Mouse (Mus musculus): ENCODE data around the gene Prickle2. TPM values are rescaled to one million over a fixed set of nuclear protein-coding genes. Genes with fewer than 3 reads are reported as not detected.

The Prickle2 gene
- total RNA-seq, 2 experiments from 2014 or later, result 181 to 195 TPM

GRCm38 (mm10) chr6:92674394-92674925, 31.5 kb downstream of the Prickle2 start:
- intact Hi-C loops (cut with DNase I), result no loop called here
- no peak for DNase-seq (ENCODE audit: low spot score in 2 of 2)

- DNase-seq (ENCODE audit: low spot score in 2 of 2), result peak in 1 of 2 experiments; percentile 17
Measured at GRCm38 (mm10) chr6:92670518-92671147, 35.3 kb downstream of the Prickle2 start.

GRCm38 (mm10) chr6:92669623-92670022, 36.3 kb downstream of the Prickle2 start:
- peak in 1 of 2 experiments; percentile 19 for DNase-seq (ENCODE audit: low spot score in 2 of 2)
- intact Hi-C loops (cut with DNase I), result loop anchor here (5.0 kb wide), 2 partner anchors 58 to 382 kb away; no protein-coding TSS in a partner anchor

More at GRCm38 (mm10) chr6:92670518-92671147, 35.3 kb downstream of the Prickle2 start:
- intact Hi-C loops (cut with DNase I), result no loop called here

GRCm38 (mm10) chr6:92667544-92667943, 38.4 kb downstream of the Prickle2 start:
- no peak for DNase-seq (ENCODE audit: low spot score in 2 of 2)
- intact Hi-C loops (cut with DNase I), result loop anchor here (5.0 kb wide), 2 partner anchors 60 to 380 kb away; no protein-coding TSS in a partner anchor

- intact Hi-C loops (cut with DNase I), result loop anchor here (5.0 kb wide), 2 partner anchors 62 to 378 kb away; no protein-coding TSS in a partner anchor
- DNase-seq (ENCODE audit: low spot score in 2 of 2), result peak; percentile 79 to 87
Measured at GRCm38 (mm10) chr6:92665530-92665989, 40.4 kb downstream of the Prickle2 start.

GRCm38 (mm10) chr6:92663885-92664284, 42.1 kb downstream of the Prickle2 start:
- intact Hi-C loops (cut with DNase I), result loop anchor here (1.0 to 5.0 kb wide), 4 partner anchors 57 to 269 kb away; no protein-coding TSS in a partner anchor
- peak in 1 of 2 experiments; percentile 78 for DNase-seq (ENCODE audit: low spot score in 2 of 2)

- intact Hi-C loops (cut with DNase I), result loop anchor here (1.0 to 5.0 kb wide), 3 partner anchors 56 to 268 kb away; no protein-coding TSS in a partner anchor
- DNase-seq (ENCODE audit: low spot score in 2 of 2), result peak in 1 of 2 experiments; percentile 91
Measured at GRCm38 (mm10) chr6:92663433-92663832, 42.5 kb downstream of the Prickle2 start.

- intact Hi-C loops (cut with DNase I), result no loop called here
- peak in 1 of 2 experiments; percentile 67 for DNase-seq (ENCODE audit: low spot score in 2 of 2)
Measured at GRCm38 (mm10) chr6:92649063-92649462, 56.9 kb downstream of the Prickle2 start.

GRCm38 (mm10) chr6:92648571-92648970, 57.4 kb downstream of the Prickle2 start:
- intact Hi-C loops (cut with DNase I), result no loop called here
- no peak for DNase-seq (ENCODE audit: low spot score in 2 of 2)

GRCm38 (mm10) chr6:92642929-92643328, 63.0 kb downstream of the Prickle2 start:
- intact Hi-C loops (cut with DNase I), result no loop called here
- DNase-seq (ENCODE audit: low spot score in 2 of 2), result peak in 1 of 2 experiments; percentile 72

GRCm38 (mm10) chr6:92641956-92642355, 64.0 kb downstream of the Prickle2 start:
- DNase-seq (ENCODE audit: low spot score in 2 of 2), result peak in 1 of 2 experiments; percentile 68
- intact Hi-C loops (cut with DNase I), result no loop called here

- intact Hi-C loops (cut with DNase I), result no loop called here
- DNase-seq (ENCODE audit: low spot score in 2 of 2), result peak in 1 of 2 experiments; percentile 62
Measured at GRCm38 (mm10) chr6:92640896-92641295, 65.1 kb downstream of the Prickle2 start.

- intact Hi-C loops (cut with DNase I), result no loop called here
- DNase-seq (ENCODE audit: low spot score in 2 of 2), result no peak
Measured at GRCm38 (mm10) chr6:92636431-92636830, 69.5 kb downstream of the Prickle2 start.

GRCm38 (mm10) chr6:92634876-92635468, 71.0 kb downstream of the Prickle2 start:
- intact Hi-C loops (cut with DNase I), result no loop called here
- no peak for DNase-seq (ENCODE audit: low spot score in 2 of 2)

- DNase-seq (ENCODE audit: low spot score in 2 of 2), result no peak
Measured at GRCm38 (mm10) chr6:92630991-92631390, 75.0 kb downstream of the Prickle2 start.

GRCm38 (mm10) chr6:92627711-92628110, 78.2 kb downstream of the Prickle2 start:
- intact Hi-C loops (cut with DNase I), result no loop called here
- DNase-seq (ENCODE audit: low spot score in 2 of 2), result no peak

More at GRCm38 (mm10) chr6:92630991-92631390, 75.0 kb downstream of the Prickle2 start:
- intact Hi-C loops (cut with DNase I), result no loop called here

- no peak for DNase-seq (ENCODE audit: low spot score in 2 of 2)
- intact Hi-C loops (cut with DNase I), result no loop called here
Measured at GRCm38 (mm10) chr6:92627048-92627617, 78.8 kb downstream of the Prickle2 start.

- no peak for DNase-seq (ENCODE audit: low spot score in 2 of 2)
- intact Hi-C loops (cut with DNase I), result no loop called here
Measured at GRCm38 (mm10) chr6:92625923-92626322, 80.0 kb downstream of the Prickle2 start.

- DNase-seq (ENCODE audit: low spot score in 2 of 2), result no peak
- intact Hi-C loops (cut with DNase I), result no loop called here
Measured at GRCm38 (mm10) chr6:92624306-92624705, 81.6 kb downstream of the Prickle2 start.

GRCm38 (mm10) chr6:92617183-92617582, 88.8 kb downstream of the Prickle2 start:
- peak in 1 of 2 experiments; percentile 72 for DNase-seq (ENCODE audit: low spot score in 2 of 2)
- intact Hi-C loops (cut with DNase I), result no loop called here
